Mouse (Mus musculus): ENCODE measurements around the gene Map1lc3b. TPM values are rescaled to one million over a fixed set of nuclear protein-coding genes. Genes with fewer than 3 reads are reported as not detected.

Gene Map1lc3b
- 113 and 154 TPM in 2 replicates for polyA plus RNA-seq (2012; rRNA removed; ENCODE audit: low replicate concordance)

DNA sequence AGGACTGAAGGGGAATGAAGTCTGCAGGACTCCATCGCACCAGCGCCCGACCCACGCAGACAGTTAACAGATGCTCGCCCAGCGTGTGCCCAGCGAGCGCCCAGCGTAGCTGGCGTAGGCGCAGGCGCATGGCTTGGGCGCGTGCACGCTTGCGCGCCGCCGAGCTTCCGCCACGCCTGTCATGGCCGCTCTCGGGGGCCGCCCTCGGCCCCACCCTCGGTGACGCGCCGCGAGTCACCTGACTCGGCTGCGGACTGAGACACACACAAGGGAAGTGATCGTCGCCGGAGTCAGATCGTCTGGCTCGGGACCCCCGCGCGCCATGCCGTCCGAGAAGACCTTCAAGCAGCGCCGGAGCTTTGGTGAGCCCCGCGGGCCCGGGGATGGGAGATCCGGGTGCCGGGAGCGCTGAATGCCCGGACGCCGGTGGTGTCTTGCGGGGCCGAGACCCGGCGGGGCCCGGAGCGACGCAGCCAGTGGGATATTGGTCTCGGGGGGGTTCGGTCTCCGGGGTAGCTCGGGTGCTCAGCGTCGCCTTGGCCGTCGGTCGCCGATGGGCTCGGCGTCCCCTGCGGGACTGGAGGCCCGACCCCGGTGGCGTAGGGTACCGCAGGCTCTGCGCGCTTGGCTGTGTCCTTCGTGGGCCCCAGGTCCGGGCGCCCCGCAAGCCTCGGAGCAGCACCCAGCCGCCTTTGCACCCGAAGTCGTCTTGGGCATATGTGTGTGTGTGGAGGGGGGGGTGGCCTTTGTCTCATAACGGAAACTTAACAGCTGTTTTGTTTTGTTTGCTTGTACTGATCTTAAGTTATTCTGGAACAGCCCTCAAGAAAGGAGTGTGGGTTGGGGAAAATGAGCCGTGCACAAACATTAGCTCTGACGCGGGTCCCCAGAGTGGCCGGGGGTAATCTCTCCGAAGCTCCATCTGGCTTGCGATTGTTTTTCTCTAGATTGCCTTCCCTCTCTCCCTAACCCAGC, at the start of gene Map1lc3b:
Gene Map1lc3b (plus strand): TSS at position 159 of the 975 bp plus-strand sequence.

DNA sequence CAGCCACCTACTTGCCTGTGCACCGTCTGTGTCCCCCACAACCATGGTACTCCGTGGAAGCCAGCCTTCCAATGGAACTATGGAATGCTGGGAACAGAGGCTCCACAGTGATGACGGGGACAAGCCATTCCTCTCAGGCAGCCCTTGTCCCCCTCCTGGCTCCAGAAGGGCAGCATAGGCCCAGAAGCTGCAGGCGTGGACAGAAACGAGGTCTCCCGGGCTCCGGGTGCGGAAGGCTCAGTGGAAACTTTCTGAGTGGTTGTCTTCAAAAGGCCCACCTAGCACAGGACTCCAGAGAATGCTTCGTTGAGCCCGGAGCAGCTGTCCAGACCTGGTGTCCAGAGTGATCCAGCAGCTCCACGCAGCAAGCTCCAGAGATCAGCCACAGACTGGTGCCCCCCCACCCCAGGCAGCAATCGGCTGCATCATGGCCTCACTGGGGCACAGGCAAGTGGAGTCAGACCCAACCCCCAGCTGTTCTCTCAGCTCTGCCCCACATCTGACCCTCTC, 45.8 kb upstream of the Map1lc3b start, which contains the start of gene 1700018B08Rik:
Gene 1700018B08Rik (minus strand): TSS at position 45 of the 510 bp plus-strand sequence.

DNA sequence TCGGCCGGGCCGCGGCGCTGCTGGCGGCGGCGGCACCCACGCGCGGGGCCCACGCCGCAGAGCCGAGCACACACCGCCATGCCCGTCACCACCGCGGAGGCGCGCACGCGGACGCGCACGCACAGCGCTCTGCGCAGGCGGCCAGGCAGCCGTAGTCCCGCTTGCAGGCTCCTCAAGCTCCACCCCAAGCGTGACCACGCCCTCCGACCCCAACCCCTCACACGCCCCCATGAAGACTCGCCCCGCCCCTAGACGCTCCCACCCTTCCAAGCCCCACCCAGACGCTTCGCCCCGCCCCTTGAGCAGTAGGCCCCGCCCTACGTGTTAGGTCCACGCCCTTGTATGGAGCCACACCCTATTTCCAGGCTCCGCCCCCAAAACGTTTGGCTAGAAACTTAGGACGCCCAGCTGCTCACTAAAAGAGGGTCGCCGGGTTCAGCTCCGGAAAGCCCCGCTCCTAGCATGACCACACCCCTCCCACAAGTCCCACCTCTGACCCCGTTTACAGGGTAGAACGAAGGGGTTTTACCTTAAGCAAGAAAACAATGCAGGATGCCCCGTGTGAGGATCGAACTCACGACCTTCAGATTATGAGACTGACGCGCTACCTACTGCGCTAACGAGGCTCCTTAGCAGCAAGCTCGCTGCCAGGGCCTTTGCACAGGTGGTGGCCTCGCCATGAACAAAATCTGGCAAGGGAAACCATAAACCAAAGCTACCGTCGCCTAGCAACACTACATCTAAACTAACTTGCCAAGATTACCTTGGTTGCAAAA, 11.3 kb upstream of the Map1lc3b start, which contains the start of gene Fbxo31:
Gene Fbxo31 (minus strand): TSS at position 131 of the 776 bp plus-strand sequence.

Other genes starting within 250 kb of the Map1lc3b start
- gene 1700018B08Rik, start 46.0 kb upstream of the Map1lc3b start, polyA plus RNA-seq (2012; rRNA removed; ENCODE audit: low replicate concordance): not detected in 2 replicates
- 28.6 and 43.1 TPM in 2 replicates for gene Fbxo31, start 11.6 kb upstream of the Map1lc3b start, polyA plus RNA-seq (2012; rRNA removed; ENCODE audit: low replicate concordance)
- 23.2 and 48.4 TPM in 2 replicates for gene Zcchc14, start 62.5 kb downstream of the Map1lc3b start, polyA plus RNA-seq (2012; rRNA removed; ENCODE audit: low replicate concordance)
- gene Jph3, start 139.3 kb downstream of the Map1lc3b start, polyA plus RNA-seq (2012; rRNA removed; ENCODE audit: low replicate concordance): 0.09 and 0.14 TPM in 2 replicates
- gene Klhdc4, start 239.2 kb downstream of the Map1lc3b start, polyA plus RNA-seq (2012; rRNA removed; ENCODE audit: low replicate concordance): 24.1 and 31.0 TPM in 2 replicates